Mouse (Mus musculus) kidney, postnatal 25 days (tissue): ENCODE measurements at regions not wholly inside any gene's neighbourhood (a gene's known extent, or its start where the extent isn't known, plus 50 kb on each side); places are given as distances from the start of the nearest gene placed in this dataset.
A peak's percentile ranks its signal among the peaks of the same experiment; 100 is the strongest.

ENCODE experiments used
- DNase-seq, 2 experiments: peaks; one replicate each; pipeline ENCODE4 v3.0.0; 2021; ENCODE audit warnings: mixed read lengths in 2 of 2

DNA sequence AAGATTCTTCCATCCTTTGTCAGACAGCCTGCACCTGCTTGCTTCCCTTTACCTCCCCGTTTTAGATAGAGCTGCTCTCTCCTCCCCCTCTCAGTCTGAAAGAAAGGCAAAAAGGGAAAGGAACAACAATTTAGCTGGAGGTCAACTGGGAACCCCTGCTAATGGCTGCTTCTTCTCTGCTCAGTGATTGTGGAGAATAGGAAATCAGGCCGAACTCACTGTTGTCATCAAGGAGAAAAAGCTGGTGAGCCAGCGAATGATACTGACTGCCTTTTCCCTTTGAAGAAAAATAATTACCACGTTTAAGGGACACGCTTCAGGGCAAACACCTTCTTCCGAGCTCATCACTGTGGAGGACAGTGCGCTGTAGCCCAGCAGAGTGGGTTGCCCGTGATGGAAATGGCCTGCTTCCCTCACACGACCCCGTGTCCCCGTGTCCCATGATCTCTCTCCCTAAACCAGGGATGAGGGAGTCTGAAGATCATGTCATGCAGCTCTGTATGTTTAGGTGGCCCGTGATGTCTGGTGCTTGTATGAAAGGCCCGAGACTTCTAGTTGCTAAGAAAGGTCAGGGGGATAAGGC is 183.8 kb upstream of the Sash1 start:
- no peak for DNase-seq

DNA sequence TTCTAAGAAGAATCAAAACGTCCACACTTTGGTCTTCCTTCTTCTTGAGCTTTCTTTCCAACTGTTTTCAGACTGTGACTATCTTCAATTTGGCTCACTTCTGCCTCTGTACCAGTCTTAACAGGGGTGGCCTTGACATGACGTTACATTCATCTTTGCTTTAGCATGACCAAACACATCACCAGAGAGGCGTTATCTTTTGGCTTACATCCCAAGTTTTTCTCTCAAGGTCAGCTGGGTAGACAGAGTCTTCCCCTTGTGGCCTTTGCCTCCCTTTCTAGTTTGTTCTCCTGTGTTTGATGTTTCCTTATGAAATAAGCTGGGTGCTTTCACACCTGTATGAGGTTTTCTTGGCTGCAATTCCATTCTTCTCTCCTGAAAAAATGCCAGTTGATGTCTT is 180.7 kb upstream of the Sash1 start:
- DNase-seq: no peak

DNA sequence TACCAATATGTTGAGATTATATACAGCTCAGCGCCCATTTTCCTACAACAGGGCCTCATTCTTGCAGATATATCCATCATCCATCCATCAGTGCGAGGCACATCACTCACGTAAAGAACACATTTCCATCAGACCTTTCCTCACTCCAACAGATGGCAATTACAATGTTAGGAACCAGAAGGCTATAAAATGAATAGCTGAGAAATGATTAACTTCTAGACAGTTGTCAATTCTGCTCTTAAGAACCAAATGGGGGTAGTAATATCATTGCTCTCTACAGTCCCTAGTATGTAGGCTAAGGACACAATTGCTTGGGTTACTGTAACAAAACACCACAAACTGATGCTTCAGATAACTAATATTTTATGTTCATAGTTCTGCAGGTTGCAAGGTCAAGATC is 176.1 kb upstream of the Sash1 start:
- no peak for DNase-seq

DNA sequence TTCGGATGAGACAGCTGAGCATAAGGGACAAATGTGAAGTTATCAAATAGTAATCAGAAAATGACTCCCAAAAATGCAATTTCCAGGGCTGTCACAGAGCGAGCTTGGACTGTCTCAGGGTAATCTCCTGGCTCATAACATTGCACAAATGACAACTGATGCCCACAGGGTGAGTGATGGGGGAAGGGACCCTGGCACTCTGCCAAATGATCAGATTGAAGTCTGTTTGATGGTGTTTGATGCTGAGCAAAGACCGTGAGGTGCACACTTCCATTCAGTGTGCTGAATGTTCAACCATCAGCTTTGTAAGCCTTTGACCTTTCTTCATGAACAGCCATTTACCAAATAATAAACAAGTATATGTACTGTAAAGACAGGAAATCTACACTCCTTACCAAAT is 169.4 kb upstream of the Sash1 start:
- peak in 1 of 2 experiments; percentile 3 for DNase-seq

DNA sequence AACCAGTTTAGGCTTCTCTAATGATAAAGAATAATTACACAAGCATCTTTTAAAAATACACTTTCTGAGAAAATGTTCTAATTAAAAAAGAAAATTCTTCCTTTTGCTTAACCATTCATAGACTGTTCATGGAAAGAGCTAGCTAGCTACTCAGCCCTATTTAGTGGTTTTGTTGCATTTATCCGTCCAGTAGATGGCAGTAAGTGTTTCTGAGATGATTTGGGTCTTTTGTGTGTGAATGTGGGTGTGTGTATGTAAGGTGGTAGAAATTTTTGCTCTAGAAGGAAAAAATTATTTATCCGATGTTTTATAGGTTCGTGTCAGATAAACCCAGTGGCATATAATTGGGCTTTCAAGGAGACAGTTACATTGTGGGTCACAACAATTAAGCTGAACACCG is 167.5 kb upstream of the Sash1 start:
- no peak for DNase-seq

DNA sequence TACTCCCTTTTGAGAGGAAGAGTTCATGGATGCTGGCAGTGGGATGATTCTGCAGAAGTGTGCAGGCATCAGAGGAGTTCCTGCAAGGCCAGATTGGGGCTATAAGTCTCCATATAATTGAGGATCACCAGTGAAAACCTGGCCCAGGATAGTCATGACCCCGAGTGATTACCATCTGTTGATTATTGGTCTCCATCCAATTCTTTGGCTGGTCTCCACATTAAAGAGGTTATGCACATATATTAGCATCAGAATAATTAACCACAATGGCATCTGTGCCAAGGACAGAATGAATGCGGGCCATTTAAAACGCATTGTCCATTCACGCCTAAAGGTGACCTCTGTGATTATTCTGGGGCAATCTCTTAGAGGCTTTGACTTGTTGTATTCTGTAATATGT is 161.5 kb upstream of the Sash1 start:
- no peak for DNase-seq

DNA sequence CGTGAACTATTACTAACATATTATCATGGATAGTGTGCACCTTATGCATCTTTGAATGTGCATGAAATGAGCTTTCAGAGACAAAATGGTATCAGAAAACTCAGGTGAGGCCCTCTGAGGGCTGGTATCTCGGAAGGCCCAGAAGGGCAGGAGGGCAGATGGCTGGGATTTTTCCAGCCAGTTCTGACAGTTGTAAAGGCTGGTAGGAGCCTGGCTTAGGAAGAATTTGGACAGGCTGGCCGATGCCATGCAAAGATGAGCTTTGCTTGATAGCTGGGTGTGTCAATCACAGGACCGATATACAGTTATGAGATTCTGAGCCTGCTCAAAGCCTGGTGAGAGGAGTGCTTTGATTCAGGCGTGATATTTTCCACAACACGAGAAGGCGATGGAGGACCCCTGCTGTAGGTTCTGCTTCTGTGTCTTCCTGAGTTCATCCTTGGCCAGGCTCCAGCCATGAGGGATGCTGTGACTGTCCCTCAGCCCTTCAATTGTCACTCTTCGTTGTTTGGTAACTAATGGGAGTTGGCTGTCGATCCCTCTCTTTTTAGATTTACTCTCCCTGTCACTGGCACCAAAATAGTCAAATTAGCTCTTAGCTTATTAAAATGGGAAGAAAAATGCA is 159.0 kb upstream of the Sash1 start:
- no peak for DNase-seq

DNA sequence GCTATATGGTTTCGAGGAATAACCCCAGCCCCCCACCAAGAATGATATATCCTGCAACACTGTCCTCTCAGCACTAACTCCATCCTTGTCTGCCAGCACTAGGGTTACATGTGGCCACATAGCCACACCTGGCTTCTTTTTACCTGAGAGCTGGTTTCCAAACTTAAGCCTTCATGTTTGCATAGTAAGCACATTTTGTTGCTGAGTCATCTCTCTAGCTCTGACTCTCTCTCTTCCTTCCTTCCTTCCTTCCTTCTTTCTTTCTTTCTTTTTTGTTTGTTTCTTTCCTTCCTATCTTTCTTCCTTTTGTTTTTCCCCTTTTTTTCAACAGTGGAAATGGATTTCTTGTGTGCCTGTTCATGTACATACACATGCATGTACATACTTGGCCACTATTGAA is 157.6 kb upstream of the Sash1 start:
- DNase-seq: no peak

DNA sequence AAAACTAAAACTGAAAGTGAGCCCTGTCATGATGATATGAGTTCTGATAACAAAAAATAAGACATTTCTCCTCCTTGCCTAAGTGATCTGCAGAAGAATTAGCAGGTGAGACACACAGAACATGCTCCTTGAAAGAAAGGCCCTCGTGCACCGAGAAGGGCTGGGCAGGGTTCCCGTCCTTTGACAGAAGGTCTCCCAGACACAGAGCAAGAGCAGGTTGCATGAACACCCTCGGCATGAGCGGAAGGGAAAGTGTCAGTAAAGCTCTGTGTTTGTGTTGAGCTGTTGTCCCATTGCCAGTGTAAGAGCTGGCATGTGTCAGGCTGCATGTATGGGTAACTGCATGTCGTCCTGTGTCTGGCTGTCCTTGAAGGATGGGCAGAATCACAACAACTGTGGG is 144.6 kb upstream of the Sash1 start:
- no peak for DNase-seq

DNA sequence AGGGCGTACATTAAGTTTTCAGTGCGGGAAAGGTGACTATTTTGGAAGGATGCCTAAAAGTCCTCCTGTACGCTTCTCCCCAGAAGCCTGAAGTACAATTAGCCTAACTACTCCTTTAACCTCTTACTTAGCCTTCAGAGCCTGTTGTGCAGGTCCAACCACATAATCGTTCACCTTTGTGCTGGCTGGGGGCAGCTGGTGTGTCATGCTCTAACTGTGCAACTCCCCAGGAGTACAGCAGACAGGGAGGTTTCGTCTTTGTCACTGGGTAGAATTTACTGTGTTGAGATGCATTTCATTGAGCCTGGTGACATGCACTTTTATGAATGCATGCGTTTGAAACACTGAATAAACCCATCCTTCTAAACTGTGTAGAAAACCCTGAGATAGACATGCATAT is 143.6 kb upstream of the Sash1 start:
- no peak for DNase-seq

DNA sequence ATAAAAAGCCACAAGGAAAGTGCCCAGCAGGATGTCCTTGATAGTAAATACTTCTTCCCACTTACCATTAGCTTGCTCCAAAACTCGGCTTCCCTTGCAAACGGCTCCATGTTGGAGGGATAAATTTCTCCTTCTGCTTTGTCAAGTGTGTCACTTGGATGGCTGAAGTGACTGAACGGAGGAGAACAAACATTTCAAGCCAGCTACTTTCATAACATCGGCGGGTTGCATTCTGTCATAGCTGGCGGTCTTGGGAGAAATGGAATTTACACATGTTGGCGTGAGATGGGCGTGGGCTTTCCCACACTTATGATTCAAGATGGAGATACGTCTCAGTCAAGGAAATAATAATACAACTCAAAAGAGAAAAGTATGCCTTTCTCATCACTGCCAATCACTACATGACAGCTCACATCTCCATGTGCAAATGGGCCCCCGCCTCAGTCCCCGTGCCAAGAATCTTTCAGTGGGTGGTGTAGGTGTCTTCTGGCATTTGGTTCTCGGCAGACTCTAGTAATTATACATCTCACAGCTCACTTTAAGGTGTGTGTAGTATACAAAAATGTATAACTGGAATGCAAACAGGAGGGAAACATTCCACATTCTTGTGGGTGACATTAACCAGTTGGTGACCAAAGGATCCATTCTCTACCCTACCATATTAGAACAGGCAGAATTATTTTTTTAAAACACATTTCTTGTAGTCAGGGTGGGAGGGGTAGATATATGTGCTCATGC is 141.4 kb upstream of the Sash1 start:
- no peak for DNase-seq

DNA sequence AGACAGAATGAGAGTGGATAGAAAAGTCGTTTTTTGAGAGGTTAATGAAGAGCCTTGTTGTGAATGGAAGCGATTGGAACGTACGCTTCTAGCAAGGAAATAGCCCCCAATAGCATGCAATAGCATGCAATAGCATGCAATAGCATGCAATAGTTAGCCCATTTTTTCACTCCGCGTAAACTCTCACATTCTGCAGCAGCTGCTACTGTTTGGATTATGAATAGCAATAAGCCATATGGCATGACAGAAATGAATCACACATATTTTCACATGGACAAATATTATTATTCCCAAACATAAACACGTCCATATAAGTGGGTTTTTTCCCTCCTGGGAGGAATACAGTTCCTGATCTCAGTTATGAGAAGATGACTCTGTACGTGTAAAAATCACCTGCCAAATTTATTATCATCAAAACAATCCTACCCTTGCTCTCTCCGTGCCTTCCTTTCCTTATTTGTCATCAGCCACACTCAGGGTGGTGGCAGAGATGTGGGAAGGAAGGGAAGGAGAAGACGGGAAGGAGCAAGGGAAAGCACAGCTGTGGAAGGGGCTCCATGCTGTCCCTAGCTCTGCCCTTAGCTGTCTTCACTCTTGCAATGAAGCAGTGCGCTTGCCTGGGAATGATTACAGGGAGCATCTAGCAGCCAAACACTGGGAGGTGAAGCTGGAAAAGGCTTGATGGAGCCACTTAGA is 129.1 kb upstream of the Sash1 start:
- no peak for DNase-seq

DNA sequence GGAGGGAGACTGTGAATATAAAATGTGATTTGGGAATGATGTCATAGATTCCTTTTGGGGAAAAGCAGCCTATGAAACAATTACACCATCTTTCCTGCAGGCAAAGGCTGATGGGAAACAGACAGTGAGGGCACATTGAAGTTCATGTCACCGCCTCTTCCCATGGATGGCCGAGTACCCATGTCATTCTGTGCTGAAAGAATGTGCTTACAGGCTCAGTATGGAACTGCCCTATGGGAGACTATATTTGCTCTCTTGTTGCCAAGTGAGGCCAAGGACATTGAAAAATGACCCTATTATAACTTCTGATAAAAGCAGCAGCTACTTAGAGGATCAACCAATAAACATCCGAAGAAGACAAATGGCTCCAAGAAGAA is 127.7 kb upstream of the Sash1 start:
- no peak for DNase-seq

DNA sequence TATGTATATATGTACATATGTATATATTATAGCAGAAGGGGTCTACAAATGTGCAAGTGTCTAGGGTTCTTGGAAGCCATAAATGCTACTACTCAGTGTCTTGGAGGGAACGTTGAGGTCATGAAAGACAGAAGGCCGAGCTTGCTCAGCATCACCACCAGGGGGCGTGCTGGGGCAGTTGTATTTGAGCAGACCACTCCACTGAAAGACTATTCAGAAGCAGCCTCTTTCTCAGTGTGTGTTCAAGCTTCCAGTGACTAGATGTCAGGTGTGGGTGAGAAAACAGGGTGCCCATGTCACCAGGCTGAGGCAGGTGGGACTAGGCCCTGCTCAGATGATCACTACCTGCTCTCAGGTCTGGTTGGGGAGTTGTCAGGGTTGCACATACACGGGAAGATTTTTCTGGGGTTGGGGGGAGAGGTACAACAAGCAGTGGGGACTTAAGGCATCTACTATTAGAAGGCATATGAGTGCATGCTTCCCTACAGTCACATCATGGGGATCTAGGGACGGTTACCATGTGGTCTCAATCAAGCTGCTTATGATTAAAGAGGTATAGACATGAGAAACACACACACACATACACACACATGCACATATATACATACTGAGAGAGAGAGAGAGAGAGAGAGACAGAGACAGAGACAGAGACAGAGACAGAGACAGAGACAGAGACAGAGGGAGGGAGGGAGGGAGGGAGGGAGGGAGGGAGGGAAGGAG is 127.1 kb upstream of the Sash1 start:
- peak; percentile 57 to 63 for DNase-seq

DNA sequence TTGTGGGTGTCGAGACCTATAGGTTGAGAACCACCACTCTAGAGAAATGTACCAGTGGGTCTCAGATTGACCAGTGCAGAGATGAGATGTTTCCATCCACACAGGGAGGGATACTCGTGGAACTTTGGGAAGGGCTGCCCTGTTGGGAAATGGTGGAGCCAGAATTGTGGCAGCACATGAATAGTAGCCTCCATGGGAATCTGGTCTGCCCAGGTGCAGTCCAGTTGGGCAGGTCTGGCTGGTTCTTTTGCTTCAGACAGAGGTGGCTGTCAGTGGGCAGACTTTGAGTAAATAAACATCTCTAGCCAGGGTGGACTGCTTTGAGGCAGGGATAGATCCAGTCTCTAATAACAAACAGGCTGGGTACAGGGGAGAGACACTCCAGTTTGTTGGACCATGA is 126.0 kb upstream of the Sash1 start:
- no peak for DNase-seq

DNA sequence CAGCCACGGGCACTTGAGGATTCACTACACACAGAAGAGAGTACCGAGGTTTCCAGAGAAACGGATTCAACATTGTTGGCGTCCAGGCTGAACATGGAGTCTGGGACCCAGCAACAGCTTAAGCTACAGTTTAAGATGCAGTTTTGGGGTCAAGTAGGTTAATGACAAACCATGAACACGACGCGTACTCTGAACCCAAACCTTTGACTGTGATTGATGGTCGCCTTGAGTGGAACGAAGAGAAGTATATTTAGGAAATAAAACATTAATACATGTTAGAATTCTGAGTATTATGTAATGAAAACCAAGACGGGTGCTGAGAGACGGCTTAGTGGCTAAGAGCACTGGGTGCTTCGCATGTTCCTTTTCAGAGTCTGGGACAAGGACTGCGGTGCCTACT is 124.3 kb upstream of the Sash1 start:
- no peak for DNase-seq

DNA sequence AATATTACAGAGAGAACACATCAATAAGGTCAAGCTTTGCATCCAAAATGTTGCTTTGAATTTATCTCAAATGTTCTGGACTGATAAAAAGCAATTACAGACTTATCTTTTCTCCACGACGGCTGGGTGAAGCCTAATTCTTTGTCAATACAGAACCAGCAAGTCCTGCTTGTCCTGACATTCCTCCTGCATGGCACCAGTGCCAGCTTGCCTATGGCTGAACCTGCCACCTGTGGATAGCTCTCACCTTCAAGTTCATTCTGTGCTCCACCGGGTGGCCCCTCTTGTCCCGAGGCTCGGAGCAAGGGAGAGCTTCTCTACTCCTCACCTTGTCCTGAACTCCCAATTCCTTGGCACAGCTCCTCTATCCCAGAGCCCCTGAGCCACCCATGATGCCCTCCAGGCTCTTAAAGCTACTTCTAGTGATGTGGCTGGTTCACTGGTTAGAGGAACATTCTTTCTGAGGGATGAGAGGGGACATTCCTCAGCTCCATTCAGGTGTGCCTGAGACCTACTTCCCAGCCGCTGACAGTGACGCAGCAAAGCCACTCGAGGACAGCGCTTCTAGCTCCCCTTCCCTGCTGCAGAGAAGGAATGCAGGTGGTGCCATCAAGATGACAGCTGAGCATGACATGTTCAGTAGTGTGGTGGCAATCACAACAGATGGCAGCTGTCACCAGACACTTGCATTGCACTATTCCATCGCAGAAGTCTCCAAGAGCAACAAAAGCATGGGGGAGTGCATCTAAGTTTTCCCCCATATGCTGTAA is 119.5 kb upstream of the Sash1 start:
- no peak for DNase-seq

DNA sequence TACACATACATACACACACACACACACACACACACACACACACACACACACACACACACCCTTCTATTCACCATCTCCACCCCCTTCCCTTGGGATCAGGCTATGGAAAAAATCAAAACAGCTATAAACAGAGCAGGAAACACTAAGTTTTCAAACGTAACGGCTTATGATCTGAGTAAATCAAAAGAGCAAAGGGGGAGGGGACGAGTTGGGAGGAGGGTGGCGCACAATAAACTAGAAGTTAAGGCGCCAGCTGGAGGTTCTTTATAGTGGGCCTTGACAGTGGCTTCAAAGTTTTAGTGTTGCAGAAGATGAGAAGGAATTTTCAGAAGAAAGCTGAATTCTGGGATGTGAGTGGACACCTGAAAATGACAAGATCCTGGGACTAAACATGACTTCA is 116.4 kb upstream of the Sash1 start:
- no peak for DNase-seq

DNA sequence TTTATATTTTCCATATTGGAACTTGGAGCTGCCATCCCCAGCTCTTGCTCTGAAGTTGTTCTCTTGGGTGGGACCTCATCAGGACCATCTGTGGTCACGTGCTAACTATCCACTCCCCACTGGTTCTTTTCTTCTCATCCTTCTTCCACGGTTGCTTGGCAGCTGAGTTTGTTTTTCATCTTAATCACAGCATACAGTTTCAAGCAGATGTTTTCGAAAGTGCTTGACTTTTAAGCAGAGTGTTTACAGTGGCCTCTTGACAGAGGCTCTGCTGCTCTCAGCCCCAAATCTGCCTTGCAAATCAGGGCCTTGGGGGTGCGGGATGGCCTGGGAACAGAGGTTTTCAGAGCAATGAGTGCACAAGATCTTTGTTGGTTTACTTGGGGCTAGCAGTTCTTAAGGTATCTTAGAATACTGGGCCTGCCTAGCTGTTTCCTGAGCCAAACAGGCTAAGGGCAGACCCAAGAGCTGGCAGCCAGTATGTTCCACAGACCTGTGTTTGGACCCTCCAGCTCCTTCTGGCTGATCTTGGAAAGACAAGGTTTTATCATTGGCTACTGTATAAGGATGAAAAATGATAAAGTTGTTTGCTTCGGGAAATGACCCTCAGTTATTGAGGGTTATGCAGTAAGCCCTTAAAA is 113.0 kb upstream of the Sash1 start:
- no peak for DNase-seq

DNA sequence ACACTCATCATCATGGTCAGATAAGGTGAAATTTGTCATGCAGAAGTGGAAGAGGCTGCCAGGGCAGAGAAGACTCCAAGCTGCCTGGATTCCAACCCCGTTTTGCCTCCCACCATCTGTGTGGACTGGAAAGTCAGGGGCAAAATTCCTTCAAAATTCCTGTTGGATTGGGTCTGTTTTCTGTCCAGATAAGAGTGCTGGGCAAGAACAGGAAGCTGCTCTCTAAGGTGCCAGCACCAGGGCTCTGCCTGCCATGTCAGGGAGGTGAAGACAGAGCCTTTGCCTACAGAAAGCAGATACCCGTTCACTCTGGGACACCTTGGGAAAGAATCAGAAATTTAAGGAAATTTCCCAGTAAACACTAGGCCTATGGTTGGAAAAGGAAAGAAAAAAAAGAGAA is 112.5 kb upstream of the Sash1 start:
- no peak for DNase-seq

DNA sequence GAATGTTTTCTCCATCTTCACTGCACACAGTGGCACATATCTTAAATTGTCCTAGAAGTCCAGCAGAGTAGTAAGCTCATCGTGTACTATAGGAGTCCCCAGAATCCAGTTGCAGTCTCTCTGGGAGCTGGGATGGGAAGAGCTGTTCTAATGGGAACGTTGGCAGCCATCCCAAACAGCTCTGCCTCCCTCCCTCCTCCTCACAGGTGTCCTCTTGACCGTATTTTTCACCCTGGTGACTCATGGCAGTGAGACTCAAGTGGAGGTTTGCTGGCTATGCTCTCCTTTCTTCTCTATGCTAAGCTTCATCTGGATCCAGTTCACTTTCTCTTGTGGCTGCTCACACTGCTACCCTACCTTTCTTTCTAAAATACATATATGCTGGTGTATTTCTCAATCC is 109.2 kb upstream of the Sash1 start:
- DNase-seq: peak in 1 of 2 experiments; percentile 18

DNA sequence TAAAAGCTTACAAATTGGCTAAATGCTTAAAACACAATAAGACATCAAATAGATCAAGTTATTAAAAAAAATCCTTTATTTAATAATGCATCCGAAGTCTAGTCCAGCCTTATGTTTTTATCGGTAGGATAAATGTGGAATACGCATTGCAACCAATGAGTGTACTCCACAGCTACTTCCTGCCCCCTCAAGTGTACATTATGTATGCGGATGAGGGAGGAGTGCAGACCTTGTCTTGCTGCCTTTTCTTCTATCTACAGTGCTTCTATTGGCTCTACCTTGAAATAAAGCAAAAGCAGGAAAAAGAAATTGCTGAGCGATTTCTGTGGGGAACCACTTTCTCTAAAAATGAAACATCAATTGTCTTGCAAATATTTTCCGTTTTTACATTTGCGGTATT is 100.5 kb upstream of the Sash1 start:
- DNase-seq: no peak
